20 mouse cellular contexts compared by ENCODE assay signal in the genomic region with DNA sequence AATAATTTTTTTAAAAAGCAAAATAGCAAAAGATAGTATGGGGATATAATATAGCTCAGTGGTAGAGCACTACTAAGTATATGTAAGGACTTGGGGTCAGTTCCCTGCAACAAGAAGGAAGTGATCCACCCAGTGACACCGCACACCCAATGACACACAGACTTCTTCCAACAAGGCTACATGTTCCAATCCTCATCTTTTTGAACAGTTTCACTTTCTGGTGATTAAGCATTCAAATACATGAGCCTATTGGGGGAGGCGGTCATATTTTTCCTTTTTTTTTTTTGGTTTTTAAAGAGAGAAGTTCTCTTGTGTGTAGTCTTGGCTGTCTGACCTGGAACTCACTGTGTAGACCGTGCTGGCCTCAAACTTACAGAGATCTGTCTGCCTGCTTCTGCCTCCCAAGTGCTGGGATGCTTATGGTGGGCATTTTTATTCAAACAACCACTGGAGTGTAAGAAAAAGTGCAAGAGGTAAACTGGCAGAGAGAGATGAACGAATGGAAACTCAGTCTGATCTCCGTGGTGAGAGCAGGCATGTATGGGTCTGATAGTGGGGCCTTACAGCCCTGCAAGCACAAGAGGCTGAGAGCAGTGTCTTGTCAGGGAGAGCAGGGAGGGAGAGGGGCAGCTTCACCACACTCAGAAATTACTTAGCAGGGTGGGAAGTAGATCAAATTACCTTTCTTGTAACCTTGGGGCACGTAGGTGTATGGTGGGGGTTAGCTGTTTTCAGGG. TPM values are rescaled to one million over a fixed set of nuclear protein-coding genes. Genes with fewer than 3 reads are reported as not detected.
A peak's percentile ranks its signal among the peaks of the same experiment; 100 is the strongest.
DNase-seq lines count a peak whose midpoint lies in the region; ATAC-seq lines count a peak whose summit lies in the region.
"Had no signal": no experiment of that assay in that cellular context is flagged by ENCODE, and none has a peak within 500 bp of the region (broad histone marks: within the 10 kb centered on the region; RNA-seq: fewer than 3 reads in every experiment).

No protein-coding gene starts in this region.

- peak overlapping the region; percentile 56; the same call in 1 of the 2 replicates for H3K27ac ChIP-seq in heart, embryonic 10.5 days
- no peak overlapping the region; the same call in 1 of the 2 replicates for H3K27ac ChIP-seq in liver, embryonic 15.5 days (replicated peaks)
- H3K27ac ChIP-seq: embryonic facial prominence, embryonic 15.5 days; forebrain, embryonic 10.5 days; gastrocnemius, adult 2 months; stomach, embryonic 15.5 days had no signal

- 0 out of 2 replicates have a peak, but pooled peaks cover 13% of the 10 kb centered on the region for H3K4me1 ChIP-seq in heart, embryonic 10.5 days
- H3K4me1 ChIP-seq in liver, embryonic 15.5 days (replicated peaks) = peaks cover 33% of the 10 kb centered on the region
- H3K4me1 ChIP-seq: embryonic facial prominence, embryonic 15.5 days; stomach, embryonic 15.5 days had no signal

- H3K4me2 ChIP-seq in liver, embryonic 15.5 days = no peak overlapping the region
- H3K4me2 ChIP-seq: embryonic facial prominence, embryonic 15.5 days; limb, embryonic 13.5 days; stomach, embryonic 15.5 days had no signal

- DNase-seq in heart, embryonic 10.5 days (ENCODE audit: low spot score) = peak; percentile 74
- no peak for DNase-seq in heart, adult 8-10 months (ENCODE audit: low spot score)
- peak; percentile 56 for DNase-seq in 416B (ENCODE audit: low read depth)
- DNase-seq in cerebellum, adult 11-12 months = no peak
- DNase-seq in urinary bladder, postnatal 4 days (ENCODE audit: low spot score in 2 of 2) = no peak
- no peak for DNase-seq in cerebellum, postnatal 4 days (ENCODE audit: low spot score in 2 of 2)
- DNase-seq: adrenal gland, adult 8-10 months; cerebellum, postnatal 14 days; gastrocnemius, adult 2 months; heart, adult 18-20 months; kidney, adult 8-10 months; thymus, adult 2 months had no signal

- H3K36me3 ChIP-seq in heart, embryonic 10.5 days = no peaks in the 10 kb centered on the region
- no peaks in the 10 kb centered on the region for H3K36me3 ChIP-seq in liver, embryonic 15.5 days (replicated peaks)
- H3K36me3 ChIP-seq: embryonic facial prominence, embryonic 15.5 days; forebrain, embryonic 10.5 days; limb, embryonic 13.5 days; stomach, embryonic 15.5 days had no signal

- no peak overlapping the region for H3K4me3 ChIP-seq in heart, embryonic 10.5 days
- H3K4me3 ChIP-seq in liver, embryonic 15.5 days (replicated peaks) = no peak overlapping the region
- H3K4me3 ChIP-seq: embryonic facial prominence, embryonic 15.5 days; forebrain, embryonic 10.5 days; gastrocnemius, adult 2 months; limb, embryonic 13.5 days; stomach, embryonic 15.5 days had no signal

- peak; percentile 89 for ATAC-seq in granulocyte monocyte progenitor cell, adult 5-6 weeks (replicated peaks; ENCODE audit: poor library complexity, severe bottlenecking)
- ATAC-seq in liver, embryonic 15.5 days (ENCODE audit: insufficient read depth) = peak; percentile 56; the same call in 1 of the 2 replicates
- ATAC-seq: lung, postnatal 0 days had no signal

- no peaks in the 10 kb centered on the region for H3K27me3 ChIP-seq in heart, embryonic 10.5 days (ENCODE audit: insufficient read depth, poor library complexity, severe bottlenecking)
- H3K27me3 ChIP-seq in liver, embryonic 15.5 days = no peaks in the 10 kb centered on the region
- H3K27me3 ChIP-seq: embryonic facial prominence, embryonic 15.5 days; limb, embryonic 13.5 days; stomach, embryonic 15.5 days had no signal

- H3K9me3 ChIP-seq in heart, embryonic 10.5 days = no peaks in the 10 kb centered on the region
- no peaks in the 10 kb centered on the region for H3K9me3 ChIP-seq in liver, embryonic 15.5 days (replicated peaks)
- H3K9me3 ChIP-seq: embryonic facial prominence, embryonic 15.5 days; forebrain, embryonic 10.5 days; limb, embryonic 13.5 days; stomach, embryonic 15.5 days had no signal

- H3K9ac ChIP-seq in liver, embryonic 15.5 days = no peak overlapping the region
- H3K9ac ChIP-seq: embryonic facial prominence, embryonic 15.5 days; limb, embryonic 13.5 days; stomach, embryonic 15.5 days had no signal

- WGBS in heart, embryonic 10.5 days = 44% methylated on average over 6 of the region's 6 CpGs
- 38% methylated on average over 6 of the region's 6 CpGs for WGBS in liver, embryonic 15.5 days (ENCODE audit: insufficient replicate concordance)

RNA-seq across cellular contexts. Expression of gene Tex14, which starts 28.2 kb away (rescaled TPM):
- 0.22 and 0.31 TPM in 2 replicates for polyA plus RNA-seq in heart, embryonic 10.5 days (2016; fragmentation: Nextera tagmentation; extraction: Ambion mirVana)
- total RNA-seq in heart, adult 8-10 months (2022) = under 1 TPM in 3 of 4 experiments, not detected in 1; 0.16 to 0.29 (median 0.19) TPM
- not detected in 2 replicates for total RNA-seq in granulocyte monocyte progenitor cell, adult 5-6 weeks (2014; fragmentation: Nextera tagmentation)
- total RNA-seq in granulocyte monocyte progenitor cell, adult 5-6 weeks (2017) = not detected in 2 replicates
- polyA plus RNA-seq in liver, embryonic 15.5 days (2015; fragmentation: Nextera tagmentation; extraction: Ambion mirVana) = 0.05 TPM in 2 replicates
- total RNA-seq: gastrocnemius, adult 2 months; megakaryocyte-erythroid progenitor cell, adult 5-6 weeks had no signal
- polyA plus RNA-seq: forebrain, embryonic 10.5 days had no signal

RNA-seq across cellular contexts. Expression of gene Rad51c, which starts 28.3 kb away (rescaled TPM):
- polyA plus RNA-seq in heart, embryonic 10.5 days (2016; fragmentation: Nextera tagmentation; extraction: Ambion mirVana) = 11.2 and 12.1 TPM in 2 replicates
- 1 to 10 TPM in 2 of 4 experiments, under 1 TPM in 2; 0.72 to 2.0 (median 1.2) TPM for total RNA-seq in heart, adult 8-10 months (2022)
- total RNA-seq in granulocyte monocyte progenitor cell, adult 5-6 weeks (2014; fragmentation: Nextera tagmentation) = 1.8 and 6.5 TPM in 2 replicates
- total RNA-seq in granulocyte monocyte progenitor cell, adult 5-6 weeks (2017) = 6.3 and 7.8 TPM in 2 replicates
- 4.1 and 4.3 TPM in 2 replicates for polyA plus RNA-seq in liver, embryonic 15.5 days (2015; fragmentation: Nextera tagmentation; extraction: Ambion mirVana)

Comparison
In these comparisons a context has a peak if more than half of its experiments do, and no peak if none do; other contexts are left out.
1. DNase-seq: peak in heart, embryonic 10.5 days (single experiment) and 416B (single experiment); none in heart, adult 8-10 months (single experiment), cerebellum, adult 11-12 months (single experiment), urinary bladder, postnatal 4 days (0 of 2) and cerebellum, postnatal 4 days (0 of 2).